Mouse (Mus musculus): ENCODE measurements around the gene Mtg2. TPM values are rescaled to one million over a fixed set of nuclear protein-coding genes. Genes with fewer than 3 reads are reported as not detected.
A peak's percentile ranks its signal among the peaks of the same experiment; 100 is the strongest.

The Mtg2 gene
- polyA plus RNA-seq, 1 experiment from 2014 or later = 30.0 TPM

DNA sequence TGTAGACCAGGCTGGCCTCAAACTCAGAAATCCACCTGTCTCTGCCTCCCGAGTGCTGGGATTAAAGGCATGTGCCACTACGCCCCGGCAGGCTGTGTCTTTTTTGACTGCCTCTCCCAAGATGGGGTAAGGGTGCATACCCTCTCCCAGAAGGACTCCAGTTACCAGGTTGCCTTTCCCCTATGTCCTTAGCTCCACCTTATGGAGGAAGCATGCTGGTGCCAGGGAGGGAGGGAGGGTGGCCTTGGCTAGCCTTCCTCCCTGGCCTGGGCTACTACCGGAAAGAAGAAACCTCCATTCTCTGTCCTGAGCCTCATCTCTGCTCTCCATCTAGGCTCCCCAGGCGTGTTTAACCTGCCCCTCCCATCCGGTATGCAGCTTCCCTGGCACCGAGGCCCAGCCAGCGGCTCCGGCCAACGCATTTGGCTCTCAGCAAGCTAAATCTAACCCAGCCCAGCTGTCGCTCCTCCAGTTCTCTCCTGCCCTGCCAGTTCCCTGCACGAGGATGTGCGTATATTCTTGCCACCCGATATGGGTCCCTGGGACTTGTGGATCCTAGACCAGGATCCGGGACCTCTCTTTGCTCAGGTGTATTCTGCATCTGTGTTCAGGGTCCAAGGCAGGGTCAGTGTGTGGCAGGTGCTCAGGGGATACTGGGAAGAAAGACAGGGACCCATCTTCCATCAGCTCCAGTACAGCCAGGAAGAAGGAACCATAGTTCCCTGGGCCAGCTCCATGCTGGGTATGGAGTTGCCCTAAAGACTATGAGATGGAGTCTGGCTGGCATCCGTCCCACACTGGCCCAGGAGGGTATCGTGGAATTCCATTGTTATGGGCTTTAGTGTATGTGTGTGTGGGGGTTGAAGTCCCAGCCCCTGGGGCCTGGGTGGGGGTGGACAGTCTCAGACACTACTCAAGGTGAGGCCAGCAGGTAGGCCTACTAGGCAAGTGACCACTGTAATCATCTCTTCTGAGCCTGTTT lies 43.8 kb downstream of the Mtg2 start:
- H3K4me2 ChIP-seq (replicated peaks) = no peak overlapping the region
- peaks cover 5% of the 10 kb centered on the region; the same call in 1 of the 2 replicates for H3K27me3 ChIP-seq
- H3K9ac ChIP-seq = no peak overlapping the region; the same call in 1 of the 2 replicates
- H3K27ac ChIP-seq = 0 out of 2 replicates have a peak overlapping the region, but pooled peaks have one; percentile 2
- WGBS = 60% methylated on average over 17 of the region's 17 CpGs
- no peaks in the 10 kb centered on the region for H3K36me3 ChIP-seq
- H3K4me1 ChIP-seq = peaks cover 42% of the 10 kb centered on the region
- H3K4me3 ChIP-seq = no peak overlapping the region
- no peak for ATAC-seq (ENCODE audit: low FRiP score)
- H3K9me3 ChIP-seq (replicated peaks) = no peaks in the 10 kb centered on the region

DNA sequence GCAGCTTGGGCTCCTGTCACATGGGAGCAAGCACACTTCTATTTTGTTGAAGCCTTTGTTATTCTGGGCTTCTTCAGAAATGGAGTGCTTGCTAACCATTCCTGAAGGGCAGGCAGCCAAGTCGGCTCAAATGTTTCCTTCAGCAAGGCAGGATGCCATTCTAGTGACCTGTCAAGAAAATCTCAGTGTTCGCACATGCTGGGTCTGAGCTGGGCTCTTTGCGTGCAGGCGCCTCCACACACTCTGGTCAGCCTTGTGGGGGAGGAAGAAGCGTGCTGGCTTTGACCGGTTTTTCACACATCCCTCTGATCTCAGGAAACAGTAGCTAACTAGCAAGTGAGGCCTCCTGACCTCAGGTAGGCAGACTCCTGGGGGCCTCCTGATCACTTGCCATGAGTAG lies 44.9 kb downstream of the Mtg2 start:
- no peak for ATAC-seq (ENCODE audit: low FRiP score)
- peaks cover 49% of the 10 kb centered on the region for H3K4me1 ChIP-seq
- 33% methylated on average over 6 of the region's 6 CpGs for WGBS
- H3K9me3 ChIP-seq (replicated peaks) = no peaks in the 10 kb centered on the region
- no peaks in the 10 kb centered on the region for H3K36me3 ChIP-seq
- no peak overlapping the region for H3K4me2 ChIP-seq (replicated peaks)
- H3K27ac ChIP-seq = 0 out of 2 replicates have a peak overlapping the region, but pooled peaks have one; percentile 2
- H3K4me3 ChIP-seq = no peak overlapping the region
- H3K27me3 ChIP-seq = peaks cover 2% of the 10 kb centered on the region; the same call in 1 of the 2 replicates
- no peak overlapping the region for H3K9ac ChIP-seq

- Histone ChIP-seq H3K36me3 (no peaks in the 10 kb centered on the region), H3K4me1 (peaks cover 50% of the 10 kb centered on the region), H3K4me2 (replicated peaks) (no peak overlapping the region), H3K27me3 (no peaks in the 10 kb centered on the region), H3K9ac (no peak overlapping the region), H3K4me3 (no peak overlapping the region), H3K27ac (no peak overlapping the region), H3K9me3 (replicated peaks) (no peaks in the 10 kb centered on the region)
- no peak for ATAC-seq (ENCODE audit: low FRiP score)
- WGBS = 80% methylated on average over 10 of the region's 10 CpGs
Observed at GRCm38 (mm10) chr2:180116081-180116493, 45.7 kb downstream of the Mtg2 start.

GRCm38 (mm10) chr2:180116741-180117484 lies 46.5 kb downstream of the Mtg2 start:
- H3K9ac ChIP-seq = no peak overlapping the region
- WGBS = 67% methylated on average over 8 of the region's 8 CpGs
- no peak overlapping the region for H3K4me3 ChIP-seq
- no peaks in the 10 kb centered on the region for H3K9me3 ChIP-seq (replicated peaks)
- ATAC-seq (ENCODE audit: low FRiP score) = no peak
- no peaks in the 10 kb centered on the region for H3K36me3 ChIP-seq
- no peak overlapping the region; the same call in 1 of the 2 replicates for H3K4me2 ChIP-seq (replicated peaks)
- peak overlapping the region; percentile 92 for H3K27ac ChIP-seq
- peaks cover 50% of the 10 kb centered on the region for H3K4me1 ChIP-seq
- no peaks in the 10 kb centered on the region for H3K27me3 ChIP-seq

DNA sequence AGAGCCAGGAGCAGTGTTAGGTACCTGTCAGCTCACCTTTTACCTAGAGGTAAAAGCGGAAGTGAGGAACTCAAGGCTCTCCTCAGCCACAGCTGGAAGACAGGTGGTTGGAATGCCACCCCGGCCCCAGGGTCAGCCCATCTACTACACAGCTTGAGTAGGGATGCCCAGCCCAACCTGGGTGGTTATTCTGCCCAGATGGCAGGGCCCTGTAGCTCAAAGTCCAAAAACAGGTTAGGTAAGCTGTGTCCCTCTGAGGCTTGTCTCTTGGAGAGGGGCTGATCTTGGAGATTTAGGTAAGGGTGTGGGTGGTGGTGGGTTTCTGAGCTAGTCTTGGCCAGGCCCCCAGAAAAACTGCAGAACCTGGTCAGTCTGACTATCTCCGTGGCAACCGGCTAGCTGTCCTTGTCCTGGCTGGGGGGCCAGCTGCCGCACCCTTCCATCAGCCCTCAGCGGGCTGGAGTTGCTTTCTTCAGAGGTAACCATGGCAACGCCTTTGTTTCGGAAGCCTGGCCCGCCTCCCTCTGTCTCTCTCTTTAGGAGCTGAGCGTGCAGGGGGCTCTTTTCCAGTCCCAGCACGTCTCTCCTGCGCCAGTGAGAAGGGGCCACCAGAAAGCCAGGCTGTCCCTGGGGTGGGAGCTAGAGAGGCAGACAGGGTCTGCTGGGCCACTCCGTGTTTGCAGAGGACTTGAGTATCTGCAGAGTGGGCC lies 47.3 kb downstream of the Mtg2 start:
- Histone ChIP-seq H3K27ac (peak overlapping the region; percentile 92), H3K27me3 (no peaks in the 10 kb centered on the region), H3K9me3 (replicated peaks) (no peaks in the 10 kb centered on the region), H3K4me2 (replicated peaks) (peak overlapping the region; percentile 93), H3K36me3 (no peaks in the 10 kb centered on the region), H3K9ac (0 out of 2 replicates have a peak overlapping the region, but pooled peaks have one; percentile 36), H3K4me3 (peak overlapping the region; percentile 92), H3K4me1 (peaks cover 50% of the 10 kb centered on the region)
- WGBS = 8% methylated on average over 13 of the region's 13 CpGs
- ATAC-seq (ENCODE audit: low FRiP score) = peak; percentile 51

DNA sequence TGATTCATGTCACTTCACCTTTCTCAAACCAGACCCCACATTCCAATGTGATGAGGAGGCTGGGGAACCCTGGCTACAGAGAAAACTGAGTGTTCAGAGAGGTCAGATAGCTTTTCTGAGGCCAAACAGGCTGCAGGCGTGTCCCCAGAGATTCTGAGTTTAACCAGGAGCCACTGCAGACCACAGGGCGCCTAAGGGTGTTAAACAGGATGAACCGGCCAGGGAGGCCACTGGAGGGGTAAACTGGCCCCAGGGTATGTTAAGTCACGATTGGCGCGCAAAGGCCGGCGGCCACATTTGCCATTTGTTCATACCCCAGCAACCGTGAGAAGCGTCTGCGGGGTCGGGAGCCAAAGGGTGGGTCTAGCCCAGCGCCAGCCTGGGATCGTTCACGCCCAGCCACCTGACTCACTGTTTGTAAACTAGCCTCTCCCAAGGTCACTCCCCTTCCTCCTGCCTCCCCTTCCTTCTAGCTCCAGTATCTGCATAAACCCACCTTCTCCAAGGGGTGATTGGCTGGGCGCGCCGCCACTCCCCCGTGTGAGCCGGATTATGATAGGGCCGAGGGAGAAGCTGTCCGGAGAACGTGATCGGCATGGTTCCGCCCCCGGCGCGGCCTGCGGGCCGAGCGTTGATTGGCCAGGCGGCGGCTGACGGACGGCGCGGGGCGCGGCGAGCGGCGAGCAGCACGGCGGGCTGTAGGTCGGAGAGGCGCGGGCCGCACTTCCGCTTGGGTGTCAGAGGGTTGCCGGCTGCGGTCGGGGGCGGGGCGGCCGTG lies 48.5 kb downstream of the Mtg2 start, which contains the start of gene Osbpl2:
Osbpl2 (plus strand) TSS at position 646 of the 778 bp plus-strand sequence.
- Histone ChIP-seq H3K27ac (peak within 1 kb of the TSS; percentile 92), H3K4me2 (replicated peaks) (peak within 1 kb of the TSS; percentile 93), H3K9ac (peak within 1 kb of the TSS; percentile 91), H3K4me1 (peaks cover 50% of the 10 kb centered on the region), H3K27me3 (no peaks in the 10 kb centered on the region), H3K9me3 (replicated peaks) (no peaks in the 10 kb centered on the region), H3K4me3 (peak within 1 kb of the TSS; percentile 92), H3K36me3 (peaks cover 9% of the 10 kb centered on the region; the same call in 1 of the 2 replicates)
- ATAC-seq (ENCODE audit: low FRiP score) = peak; percentile 98
- WGBS = under 1% methylated on average over 55 of the region's 55 CpGs

- peak overlapping the region; percentile 92 for H3K4me3 ChIP-seq
- ATAC-seq (ENCODE audit: low FRiP score) = peak; percentile 32
- no peaks in the 10 kb centered on the region for H3K9me3 ChIP-seq (replicated peaks)
- 1% methylated on average over 68 of the region's 68 CpGs for WGBS
- peak overlapping the region; percentile 92 for H3K27ac ChIP-seq
- H3K27me3 ChIP-seq = no peaks in the 10 kb centered on the region
- peak overlapping the region; percentile 91 for H3K9ac ChIP-seq
- H3K36me3 ChIP-seq = peaks cover 12% of the 10 kb centered on the region; the same call in 1 of the 2 replicates
- H3K4me1 ChIP-seq = peaks cover 46% of the 10 kb centered on the region
- peak overlapping the region; percentile 93 for H3K4me2 ChIP-seq (replicated peaks)
Observed at GRCm38 (mm10) chr2:180119439-180120291, 49.3 kb downstream of the Mtg2 start.

DNA sequence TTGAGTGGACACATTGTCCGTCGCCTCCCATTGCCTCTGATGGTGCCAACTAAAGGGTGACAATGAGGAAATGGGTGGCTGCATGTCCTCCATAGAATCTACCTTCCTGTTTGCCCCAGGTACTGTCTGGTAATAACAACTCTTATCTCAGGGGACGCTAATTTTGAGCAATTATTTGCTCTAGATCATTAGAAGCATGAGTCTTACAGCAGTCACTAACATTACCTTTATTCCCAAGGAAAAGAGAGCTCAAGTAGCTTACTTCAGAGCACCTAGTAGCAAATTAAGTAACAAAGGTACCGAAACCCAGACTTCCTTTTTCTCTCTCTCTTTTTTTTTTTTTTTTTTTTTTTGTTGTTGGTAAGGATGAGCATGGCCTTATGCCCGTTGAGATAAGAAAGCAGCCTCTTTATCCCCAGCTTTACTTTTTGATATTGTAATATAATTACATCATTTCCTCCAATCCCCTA lies 49.9 kb downstream of the Mtg2 start:
- Histone ChIP-seq H3K27ac (no peak overlapping the region), H3K9ac (0 out of 2 replicates have a peak overlapping the region, but pooled peaks have one; percentile 91), H3K9me3 (replicated peaks) (no peaks in the 10 kb centered on the region), H3K27me3 (no peaks in the 10 kb centered on the region), H3K4me1 (peaks cover 39% of the 10 kb centered on the region), H3K36me3 (peaks cover 12% of the 10 kb centered on the region; the same call in 1 of the 2 replicates), H3K4me2 (replicated peaks) (peak overlapping the region; percentile 93), H3K4me3 (peak overlapping the region; percentile 92; the same call in 1 of the 2 replicates)
- no peak for ATAC-seq (ENCODE audit: low FRiP score)
- WGBS = 79% methylated on average over 5 of the region's 5 CpGs

DNA sequence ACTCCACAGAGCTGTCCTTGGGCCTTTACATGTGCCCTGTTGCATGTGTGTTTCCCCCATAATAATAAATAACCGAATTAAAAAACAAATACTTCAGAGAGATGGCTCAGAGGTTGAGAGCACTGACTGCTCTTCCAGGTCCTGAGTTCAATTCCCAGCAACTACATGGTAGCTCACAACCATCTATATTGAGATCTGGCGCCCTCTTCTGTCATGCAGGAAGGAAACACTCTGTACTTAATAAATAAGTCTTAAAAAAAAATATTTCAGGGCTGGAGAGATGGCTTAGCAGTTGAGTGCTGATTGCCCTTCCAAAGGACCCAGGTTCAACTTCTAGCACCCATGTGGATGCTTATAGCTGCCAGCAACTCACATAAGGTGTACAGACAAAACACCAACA lies 53.8 kb downstream of the Mtg2 start:
- Histone ChIP-seq H3K27ac (no peak overlapping the region), H3K9me3 (replicated peaks) (no peaks in the 10 kb centered on the region), H3K4me2 (replicated peaks) (no peak overlapping the region), H3K9ac (no peak overlapping the region), H3K36me3 (peaks cover 12% of the 10 kb centered on the region; the same call in 1 of the 2 replicates), H3K27me3 (no peaks in the 10 kb centered on the region), H3K4me1 (peaks cover 25% of the 10 kb centered on the region), H3K4me3 (no peak overlapping the region)
- 81% methylated on average over 2 of the region's 2 CpGs for WGBS
- ATAC-seq (ENCODE audit: low FRiP score) = no peak

GRCm38 (mm10) chr2:180126195-180126594 lies 55.8 kb downstream of the Mtg2 start:
- 31% methylated on average over 4 of the region's 4 CpGs for WGBS
- Histone ChIP-seq H3K4me3 (no peak overlapping the region), H3K4me2 (replicated peaks) (no peak overlapping the region), H3K36me3 (peaks cover 12% of the 10 kb centered on the region; the same call in 1 of the 2 replicates), H3K27ac (no peak overlapping the region), H3K9ac (no peak overlapping the region), H3K27me3 (no peaks in the 10 kb centered on the region), H3K4me1 (peaks cover 16% of the 10 kb centered on the region), H3K9me3 (replicated peaks) (no peaks in the 10 kb centered on the region)
- no peak for ATAC-seq (ENCODE audit: low FRiP score)
